Mouse (Mus musculus): Measurements from ENCODE around the gene Oaf.

Gene Oaf

GRCm38 (mm10) chr9:43245801-43246570 lies 6.3 kb upstream of the Oaf start:
- no peak for DNase-seq (ENCODE audit: low read depth, low spot score)

- DNase-seq (ENCODE audit: low read depth, low spot score), result no peak
Observed at GRCm38 (mm10) chr9:43242432-43242831, 2.7 kb upstream of the Oaf start.

DNA sequence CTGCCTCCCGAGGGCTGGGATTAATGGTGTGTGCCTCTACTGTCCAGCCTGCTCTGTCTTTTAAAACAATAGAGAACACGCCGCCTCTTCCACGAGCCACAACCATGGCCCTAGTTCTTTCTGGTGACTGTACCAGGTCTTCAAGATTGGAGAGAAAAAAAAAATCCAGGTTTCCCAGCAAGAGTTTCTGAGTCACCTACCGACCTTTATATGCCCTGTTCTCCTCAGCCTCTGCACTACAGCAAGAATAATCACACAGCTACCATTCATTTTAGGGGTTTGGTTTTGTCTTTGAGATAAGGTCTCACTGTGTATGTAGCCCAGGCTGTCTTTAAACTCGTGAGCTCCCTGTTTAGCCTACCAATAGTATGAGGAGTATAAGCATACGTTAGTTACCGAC lies 2.3 kb upstream of the Oaf start:
- DNase-seq (ENCODE audit: low read depth, low spot score), result no peak

DNA sequence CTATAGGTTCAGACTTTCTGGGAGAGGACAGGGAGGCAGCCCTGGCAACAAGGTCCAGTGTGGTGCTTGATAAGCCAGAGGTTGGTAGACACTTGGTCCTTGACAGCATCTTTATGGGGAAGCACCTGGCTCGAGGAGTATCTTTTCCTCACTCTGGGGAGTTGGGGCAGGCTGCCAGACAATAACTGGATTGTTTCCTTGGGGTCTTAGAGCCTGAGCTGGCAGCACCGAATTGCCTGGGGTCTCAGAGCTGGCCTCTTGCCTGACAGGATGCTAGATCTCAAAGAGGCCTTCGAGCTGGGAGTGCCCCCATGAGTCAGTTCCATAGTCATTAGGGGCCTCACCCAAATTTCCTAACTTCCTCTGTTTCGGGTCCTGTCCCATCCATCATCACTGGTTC lies 1.6 kb upstream of the Oaf start:
- DNase-seq (ENCODE audit: low read depth, low spot score), result no peak

DNA sequence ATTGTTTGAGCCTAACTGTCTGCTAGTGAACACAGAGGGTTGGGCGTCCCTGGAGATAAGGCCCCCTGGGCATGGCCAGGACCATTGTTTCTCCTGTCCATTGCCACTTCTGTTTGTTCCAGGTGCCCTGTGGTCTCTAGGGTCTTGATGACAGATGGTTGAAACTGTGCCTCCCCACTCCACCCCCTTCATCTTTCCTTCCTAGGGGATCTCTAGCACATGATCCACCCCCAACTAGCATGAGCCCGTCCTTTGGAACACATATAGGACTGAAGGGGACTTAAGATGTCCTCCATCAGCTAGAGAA lies 836 bp upstream of the Oaf start:
- no peak for DNase-seq (ENCODE audit: low read depth, low spot score)

DNA sequence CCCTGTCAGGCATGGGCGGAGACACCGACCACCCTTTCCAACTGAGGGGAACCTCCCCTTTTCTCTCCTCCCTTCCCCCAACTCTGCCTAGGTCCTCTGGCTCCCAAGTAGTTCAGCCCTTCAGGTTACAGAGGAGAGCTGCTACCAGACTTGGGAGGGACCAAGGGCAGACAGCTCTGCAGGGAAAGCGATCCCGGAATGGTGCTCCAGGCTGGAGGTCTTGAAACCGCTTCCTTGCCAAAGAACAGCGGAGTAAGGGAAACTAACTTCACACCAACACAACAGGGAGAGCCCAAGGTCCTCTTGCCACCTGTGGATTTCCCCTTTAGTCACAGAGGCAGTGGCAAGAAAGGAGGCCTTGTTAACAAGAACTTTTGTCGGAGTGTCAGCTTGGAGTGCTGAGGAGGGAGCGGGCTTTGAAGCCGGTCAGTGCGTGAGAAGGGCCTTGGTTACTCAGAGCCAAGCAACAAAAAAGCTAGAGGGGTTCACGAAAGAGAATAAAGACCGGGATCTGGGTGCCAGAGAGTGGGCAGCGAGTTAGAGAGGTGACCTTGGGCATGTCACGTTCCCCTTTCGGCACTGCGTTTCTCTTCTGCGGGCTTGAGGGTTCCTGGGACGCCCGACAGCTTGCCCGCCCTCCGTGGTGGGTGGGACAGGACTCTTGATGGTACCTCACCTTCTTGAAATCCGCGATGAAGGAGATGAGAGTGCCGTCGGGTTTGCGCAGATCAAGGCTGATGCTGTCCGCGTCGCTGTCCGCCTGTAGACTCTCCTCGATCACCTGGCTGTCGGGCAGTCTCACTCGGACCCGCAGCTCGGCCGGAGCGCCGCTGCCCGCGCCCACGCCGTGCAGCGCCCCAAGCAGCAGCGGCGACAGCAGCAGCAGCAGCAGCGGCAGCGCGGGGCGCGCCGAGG lies 823 bp downstream of the Oaf start:
- no peak for DNase-seq (ENCODE audit: low read depth, low spot score)

DNA sequence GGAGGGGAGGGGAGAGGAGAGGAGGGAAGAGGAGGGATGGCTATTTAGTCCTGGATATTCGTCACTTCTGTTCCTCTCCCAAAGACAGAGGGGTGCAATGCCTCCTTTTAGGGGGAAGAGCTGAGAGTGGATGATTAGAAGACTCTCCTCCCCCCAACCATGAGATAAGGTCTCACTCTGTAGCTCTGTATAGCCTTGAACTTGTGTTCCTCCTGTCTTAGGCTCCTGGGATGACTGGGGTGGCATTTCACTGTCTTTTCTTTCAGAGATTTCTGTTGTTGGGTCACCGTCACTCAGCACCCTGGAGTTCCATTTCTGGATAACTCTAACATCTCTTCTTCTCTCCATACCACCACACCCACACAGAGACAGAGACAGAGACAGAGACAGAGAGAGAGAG lies 1.5 kb downstream of the Oaf start:
- no peak for DNase-seq (ENCODE audit: low read depth, low spot score)

DNA sequence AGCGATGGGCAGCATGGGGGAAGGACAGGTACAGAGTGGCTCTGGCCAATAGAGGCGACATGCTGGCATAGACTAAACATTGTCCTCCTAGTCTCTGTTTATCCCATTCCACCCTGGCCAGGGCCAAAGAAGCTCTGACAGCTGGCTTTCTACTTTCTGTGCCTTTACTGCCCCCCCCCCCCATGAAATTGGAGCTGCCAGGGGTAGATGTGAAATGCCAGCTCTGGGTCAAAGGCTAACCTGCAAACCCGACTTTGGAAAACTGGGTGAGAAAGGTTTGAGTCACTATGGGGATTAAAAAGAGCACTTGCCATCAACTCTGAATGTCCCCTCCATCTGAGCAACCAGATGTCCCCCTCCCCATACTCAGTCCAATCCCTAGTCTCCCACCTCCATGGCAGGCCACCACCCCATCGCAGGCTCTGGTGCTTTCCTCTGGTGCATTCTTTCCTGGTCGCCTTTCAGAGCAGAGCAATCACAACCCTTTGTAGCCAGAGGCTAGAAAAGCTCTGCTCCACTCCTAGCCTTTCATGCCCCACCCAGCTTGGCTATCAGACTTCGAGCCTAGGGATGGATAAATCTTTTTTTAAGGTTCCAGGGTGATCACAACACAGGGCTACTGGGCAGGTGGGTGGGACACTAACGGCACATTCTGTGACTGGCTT lies 2.5 kb downstream of the Oaf start:
- no peak for DNase-seq (ENCODE audit: low read depth, low spot score)

DNA sequence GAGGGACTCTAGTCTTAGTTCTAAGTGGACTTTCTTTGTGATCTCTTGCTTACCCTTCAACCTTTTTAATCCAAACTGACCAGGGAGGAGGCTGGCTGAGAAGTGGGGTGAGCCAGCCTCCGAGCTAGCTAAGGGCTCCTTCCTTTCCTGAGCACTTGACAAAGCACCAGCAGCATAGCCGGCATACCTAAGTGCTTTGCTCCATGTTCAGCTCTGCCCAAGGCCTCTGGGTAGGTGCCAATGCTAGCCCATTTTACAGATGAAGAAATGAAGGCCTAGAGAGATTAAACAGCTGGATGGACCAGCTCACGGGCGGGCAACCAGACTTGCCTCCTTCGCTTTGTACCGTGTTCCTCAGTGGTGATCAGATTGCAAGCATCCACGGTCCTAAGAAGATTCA lies 3.1 kb downstream of the Oaf start:
- DNase-seq (ENCODE audit: low read depth, low spot score), result no peak

GRCm38 (mm10) chr9:43236106-43236505 lies 3.6 kb downstream of the Oaf start:
- DNase-seq (ENCODE audit: low read depth, low spot score), result no peak

- no peak for DNase-seq (ENCODE audit: low read depth, low spot score)
Observed at GRCm38 (mm10) chr9:43235336-43235735, 4.4 kb downstream of the Oaf start.

DNA sequence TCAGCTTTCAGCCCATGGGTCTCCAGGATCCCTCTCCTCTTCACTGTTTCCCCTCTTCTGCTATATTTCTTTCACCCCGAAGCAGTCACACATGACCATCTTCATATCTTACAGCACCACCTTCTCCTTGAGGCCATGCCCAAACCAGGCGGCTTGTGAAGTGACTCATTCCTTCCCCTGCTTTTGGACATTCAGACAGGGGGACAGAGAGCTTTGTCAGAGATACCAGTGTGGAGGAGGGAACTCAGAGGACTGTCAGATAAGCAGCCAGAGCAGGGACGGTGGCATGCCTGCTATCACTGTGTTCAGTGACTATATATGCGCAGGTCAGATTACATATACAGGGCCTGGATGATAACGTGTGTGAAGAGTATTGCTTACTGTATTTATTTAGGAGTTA lies 5.2 kb downstream of the Oaf start:
- DNase-seq (ENCODE audit: low read depth, low spot score), result no peak

DNA sequence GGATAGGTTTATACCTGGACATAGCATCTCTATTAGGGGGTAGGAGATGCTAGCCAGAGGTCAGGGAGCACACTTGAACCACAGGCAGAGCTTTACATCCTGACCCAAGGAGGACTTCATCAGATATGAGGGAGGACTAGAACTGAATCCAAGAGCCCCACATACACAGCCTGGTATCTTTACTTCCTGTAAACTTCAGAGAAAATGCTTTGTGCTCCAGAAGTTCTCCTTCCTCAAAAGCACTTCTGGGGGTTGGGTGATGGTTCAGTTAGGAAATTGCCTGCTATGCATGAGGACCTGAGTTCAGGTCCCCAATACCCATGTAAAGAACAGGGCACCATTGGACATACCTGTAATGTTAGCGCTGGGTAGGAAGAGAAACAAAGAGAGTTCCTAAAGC lies 6.2 kb downstream of the Oaf start:
- no peak for DNase-seq (ENCODE audit: low read depth, low spot score)

- no peak for DNase-seq (ENCODE audit: low read depth, low spot score)
Observed at GRCm38 (mm10) chr9:43233044-43233443, 6.7 kb downstream of the Oaf start.

DNA sequence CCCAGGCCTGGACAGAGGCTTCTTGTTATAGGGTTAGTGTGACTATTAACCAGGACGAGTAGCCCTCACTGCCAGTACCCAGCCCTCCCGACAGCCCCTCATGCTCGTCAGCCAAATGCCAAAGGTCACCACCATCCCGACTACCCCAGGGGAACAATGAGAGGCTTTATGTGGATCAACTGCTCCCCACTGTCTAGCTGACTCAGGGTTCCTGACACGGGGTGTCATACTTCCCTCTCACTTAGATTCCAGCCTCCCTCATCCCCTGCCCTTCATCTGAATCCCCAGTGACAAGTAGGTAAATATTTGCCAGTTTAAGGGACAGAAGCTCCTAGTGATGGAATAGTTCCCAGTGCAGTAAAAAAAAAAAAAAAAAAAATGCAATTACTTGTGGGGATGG lies 7.4 kb downstream of the Oaf start:
- DNase-seq (ENCODE audit: low read depth, low spot score), result peak; percentile 56

- DNase-seq (ENCODE audit: low read depth, low spot score), result no peak
Observed at GRCm38 (mm10) chr9:43231805-43232204, 7.9 kb downstream of the Oaf start.

- DNase-seq (ENCODE audit: low read depth, low spot score), result no peak
Observed at GRCm38 (mm10) chr9:43230886-43231285, 8.8 kb downstream of the Oaf start.

GRCm38 (mm10) chr9:43229962-43230361 lies 9.7 kb downstream of the Oaf start:
- DNase-seq (ENCODE audit: low read depth, low spot score), result no peak

GRCm38 (mm10) chr9:43229398-43229895 lies 10.3 kb downstream of the Oaf start:
- DNase-seq (ENCODE audit: low read depth, low spot score), result no peak

DNA sequence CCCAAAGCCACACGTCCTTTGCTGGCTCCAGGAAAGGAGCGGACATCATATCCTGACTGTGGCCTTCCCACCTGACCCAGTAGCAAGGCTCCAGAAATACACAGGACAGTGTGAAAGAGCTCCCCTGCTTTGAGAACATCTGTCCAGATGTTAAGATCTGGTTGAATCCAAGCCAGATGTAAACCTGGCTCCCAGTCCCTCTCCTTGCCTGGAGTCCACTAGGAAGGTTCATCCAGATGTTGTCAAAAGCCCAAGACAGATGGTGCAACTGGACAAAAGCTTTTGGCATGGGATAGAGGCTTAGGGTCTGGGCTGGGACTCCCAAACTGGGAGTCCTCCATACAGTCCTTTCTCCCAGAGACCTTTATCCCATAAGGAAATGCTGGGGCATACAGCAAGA lies 11.0 kb downstream of the Oaf start:
- no peak for DNase-seq (ENCODE audit: low read depth, low spot score)

- no peak for DNase-seq (ENCODE audit: low read depth, low spot score)
Observed at GRCm38 (mm10) chr9:43227626-43228025, 12.1 kb downstream of the Oaf start.

DNA sequence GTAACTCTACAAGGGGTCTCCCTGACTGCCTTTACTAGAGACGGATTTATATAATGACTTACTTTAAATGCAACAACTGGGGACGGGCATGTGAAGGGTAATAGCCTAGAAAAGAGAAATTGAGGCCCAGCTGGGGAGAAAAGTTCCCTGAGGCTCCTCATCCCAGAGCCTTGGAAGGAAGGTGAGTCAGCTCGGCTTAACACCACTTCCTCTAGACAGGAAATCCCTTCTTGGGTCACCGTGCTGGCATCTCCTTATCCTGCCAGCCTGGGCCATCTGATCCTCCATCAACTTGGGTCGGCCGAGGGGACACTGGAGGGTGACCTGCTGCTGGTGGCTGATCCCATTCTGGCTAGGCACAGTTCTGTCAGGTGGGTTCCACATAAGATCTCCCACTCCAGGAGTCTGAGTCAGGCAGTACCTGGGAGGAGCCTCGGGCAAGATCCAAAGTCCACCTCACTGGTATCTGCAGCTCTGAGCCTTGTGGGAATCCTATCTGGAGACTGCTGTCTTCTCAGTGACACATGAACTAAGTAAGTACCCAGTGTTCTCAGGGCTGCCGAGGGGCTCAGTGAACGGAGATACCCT lies 13.0 kb downstream of the Oaf start:
- no peak for DNase-seq (ENCODE audit: low read depth, low spot score)
